In the genomic region with DNA sequence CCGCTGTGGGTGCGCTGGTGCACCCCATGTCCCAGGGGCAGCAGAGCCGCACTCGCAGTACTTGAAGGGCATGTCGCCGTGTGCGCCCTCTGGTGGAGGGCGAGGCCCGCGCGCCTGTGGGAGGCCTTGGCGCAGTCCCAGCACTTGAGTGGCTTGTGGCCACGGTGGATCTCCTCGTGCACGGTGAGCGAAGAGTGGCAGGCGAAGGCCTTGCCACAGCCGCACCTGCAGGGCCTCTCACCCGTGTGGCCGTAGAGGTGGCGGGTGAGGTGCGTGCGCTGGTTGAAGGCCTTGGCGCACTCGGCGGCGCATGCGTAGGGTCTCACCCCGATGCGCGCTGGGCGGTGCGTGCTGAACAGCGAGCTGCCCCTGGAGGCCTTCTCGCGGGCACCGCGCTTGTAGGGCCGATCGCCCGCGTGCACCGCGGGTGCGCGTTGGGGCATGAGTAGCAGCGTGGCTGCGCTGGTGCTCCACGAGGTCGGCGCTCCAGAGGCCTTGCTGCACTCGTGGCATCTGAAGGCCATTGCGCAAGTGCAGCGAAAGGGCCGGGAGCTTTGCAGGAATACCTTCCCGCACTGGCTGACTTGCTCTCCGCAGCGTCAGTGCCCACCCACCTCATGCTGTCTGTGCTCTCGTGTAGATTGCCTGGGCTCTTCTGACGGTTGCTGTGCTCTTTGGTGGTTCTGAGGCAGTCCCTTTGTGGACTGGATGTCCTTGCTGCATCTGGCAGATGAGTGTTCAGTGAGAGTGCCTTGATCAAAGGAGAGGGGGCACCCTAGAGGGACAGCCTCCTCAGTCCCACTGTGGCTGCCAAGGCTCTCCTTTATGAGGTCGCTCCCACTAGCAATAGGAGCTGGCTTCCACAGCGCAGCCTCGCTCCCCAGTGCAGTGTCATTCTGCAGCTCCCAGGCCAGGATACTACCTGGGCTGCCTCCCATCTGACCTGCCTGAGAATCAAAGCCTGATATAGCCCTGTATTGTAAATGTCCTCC, we compare ENCODE assay signal across 8 mouse cellular contexts. TPM values are rescaled to one million over a fixed set of nuclear protein-coding genes. Genes with fewer than 3 reads are reported as not detected.
A peak's percentile ranks its signal among the peaks of the same experiment; 100 is the strongest.
DNase-seq lines count a peak whose midpoint lies in the region; ATAC-seq and TF ChIP-seq lines count a peak whose summit lies in the region.

No protein-coding gene starts in this region.

- ATAC-seq in liver, embryonic 14.5 days (ENCODE audit: insufficient read depth), result peak; percentile 79

- peaks cover 20% of the 10 kb centered on the region for H3K4me1 ChIP-seq in embryonic facial prominence, embryonic 10.5 days
- H3K4me1 ChIP-seq in heart, embryonic 10.5 days, result peaks cover 23% of the 10 kb centered on the region
- H3K4me1 ChIP-seq in liver, embryonic 14.5 days (replicated peaks; ENCODE audit: control insufficient read depth in 2 of 2, insufficient read depth in 2 of 2, low read length in 1 of 2), result no peaks in the 10 kb centered on the region

- 2% methylated on average over 63 of the region's 63 CpGs for WGBS in embryonic facial prominence, embryonic 10.5 days
- 2% methylated on average over 63 of the region's 63 CpGs for WGBS in heart, embryonic 10.5 days
- WGBS in liver, embryonic 14.5 days (ENCODE audit: insufficient replicate concordance), result 3% methylated on average over 63 of the region's 63 CpGs

- peak; percentile 98 for TF ChIP-seq CTCF in liver, embryonic 14.5 days (IDR thresholded peaks at IDR 0.05; ENCODE audit: low read depth)

- 0 out of 2 replicates have a peak overlapping the region, but pooled peaks have one; percentile 9 for H3K9ac ChIP-seq in liver, embryonic 14.5 days (replicated peaks)

- H3K4me2 ChIP-seq in liver, embryonic 14.5 days (ENCODE audit: low read depth), result peak overlapping the region; percentile 65

- peak; percentile 93 for DNase-seq in CD4-positive, CD25-positive, alpha-beta regulatory T cell, adult 2 months (ENCODE audit: low read depth, low spot score)
- peak; percentile 77 for DNase-seq in adrenal gland, postnatal 10 days
- DNase-seq in embryonic facial prominence, embryonic 10.5 days (ENCODE audit: low spot score), result peak; percentile 88
- peak; percentile 83 for DNase-seq in heart, embryonic 10.5 days (ENCODE audit: low spot score)
- DNase-seq in kidney, adult 9 months, result peak; percentile 75
- DNase-seq in liver, embryonic 14.5 days (ENCODE audit: low read depth in 3 of 3, low spot score in 3 of 3), result peak; percentile 38
- peak; percentile 93 for DNase-seq in naive thymus-derived CD4-positive, alpha-beta T cell, adult 2 months (ENCODE audit: low read depth)
- peak; percentile 80 for DNase-seq in testis, postnatal 14 days (ENCODE audit: low spot score)

- H3K27me3 ChIP-seq in embryonic facial prominence, embryonic 10.5 days (replicated peaks; ENCODE audit: low read depth, poor library complexity, severe bottlenecking), result peaks cover 66% of the 10 kb centered on the region
- H3K27me3 ChIP-seq in heart, embryonic 10.5 days (ENCODE audit: insufficient read depth, poor library complexity, severe bottlenecking), result peaks cover 56% of the 10 kb centered on the region
- peaks cover 17% of the 10 kb centered on the region for H3K27me3 ChIP-seq in liver, embryonic 14.5 days (ENCODE audit: control insufficient read depth, insufficient read depth, low read length)

- H3K9me3 ChIP-seq in embryonic facial prominence, embryonic 10.5 days, result no peaks in the 10 kb centered on the region
- H3K9me3 ChIP-seq in heart, embryonic 10.5 days, result no peaks in the 10 kb centered on the region
- H3K9me3 ChIP-seq in liver, embryonic 14.5 days (ENCODE audit: control insufficient read depth, low read length), result no peaks in the 10 kb centered on the region

- H3K36me3 ChIP-seq in embryonic facial prominence, embryonic 10.5 days (replicated peaks), result no peaks in the 10 kb centered on the region
- H3K36me3 ChIP-seq in heart, embryonic 10.5 days, result no peaks in the 10 kb centered on the region
- no peaks in the 10 kb centered on the region for H3K36me3 ChIP-seq in liver, embryonic 14.5 days (replicated peaks; ENCODE audit: control insufficient read depth, insufficient read depth, low read depth)

- peak overlapping the region; percentile 64 for H3K4me3 ChIP-seq in embryonic facial prominence, embryonic 10.5 days
- H3K4me3 ChIP-seq in heart, embryonic 10.5 days, result peak overlapping the region; percentile 65
- H3K4me3 ChIP-seq in liver, embryonic 14.5 days (ENCODE audit: insufficient read depth in 1 of 2, low read depth in 2 of 2, low read length in 2 of 2), result peak overlapping the region; percentile 33 to 34

- TF ChIP-seq EP300 in liver, embryonic 14.5 days (IDR thresholded peaks at IDR 0.05; ENCODE audit: low read depth), result no peak

- H3K27ac ChIP-seq in embryonic facial prominence, embryonic 10.5 days (replicated peaks), result peak overlapping the region; percentile 86
- peak overlapping the region; percentile 84 for H3K27ac ChIP-seq in heart, embryonic 10.5 days
- H3K27ac ChIP-seq in liver, embryonic 14.5 days, result no peak overlapping the region

RNA-seq across cellular contexts. Expression of a gene that starts 17.2 kb away (rescaled TPM):
- not detected for total RNA-seq in adrenal gland, postnatal 10 days (2021)
- not detected in 2 replicates for polyA plus RNA-seq in embryonic facial prominence, embryonic 10.5 days (2016; fragmentation: Nextera tagmentation; extraction: Ambion mirVana)
- polyA plus RNA-seq in heart, embryonic 10.5 days (2016; fragmentation: Nextera tagmentation; extraction: Ambion mirVana), result not detected in 2 replicates
- polyA plus RNA-seq in liver, embryonic 14.5 days (2012; rRNA removed), result not detected in 2 replicates
- polyA plus RNA-seq in liver, embryonic 14.5 days (2014; fragmentation: Nextera tagmentation; extraction: Ambion mirVana), result not detected in 2 replicates

RNA-seq across cellular contexts. Expression of a gene that starts 18.6 kb away (rescaled TPM):
- total RNA-seq in adrenal gland, postnatal 10 days (2021), result 10 to 100 TPM; 15.0 to 16.7 TPM
- 9.3 and 10.5 TPM in 2 replicates for polyA plus RNA-seq in embryonic facial prominence, embryonic 10.5 days (2016; fragmentation: Nextera tagmentation; extraction: Ambion mirVana)
- 7.0 and 12.9 TPM in 2 replicates for polyA plus RNA-seq in heart, embryonic 10.5 days (2016; fragmentation: Nextera tagmentation; extraction: Ambion mirVana)
- 3.4 and 4.3 TPM in 2 replicates for polyA plus RNA-seq in liver, embryonic 14.5 days (2012; rRNA removed)
- 0.51 and 1.0 TPM in 2 replicates for polyA plus RNA-seq in liver, embryonic 14.5 days (2014; fragmentation: Nextera tagmentation; extraction: Ambion mirVana)

RNA-seq across cellular contexts. Expression of a gene that starts 22.5 kb away (rescaled TPM):
- total RNA-seq in adrenal gland, postnatal 10 days (2021), result 1 to 10 TPM; 1.3 to 1.9 TPM
- polyA plus RNA-seq in embryonic facial prominence, embryonic 10.5 days (2016; fragmentation: Nextera tagmentation; extraction: Ambion mirVana), result 2.5 and 4.1 TPM in 2 replicates
- polyA plus RNA-seq in heart, embryonic 10.5 days (2016; fragmentation: Nextera tagmentation; extraction: Ambion mirVana), result 2.0 and 2.3 TPM in 2 replicates
- 1.3 and 1.6 TPM in 2 replicates for polyA plus RNA-seq in liver, embryonic 14.5 days (2012; rRNA removed)
- polyA plus RNA-seq in liver, embryonic 14.5 days (2014; fragmentation: Nextera tagmentation; extraction: Ambion mirVana), result not detected in 2 replicates

RNA-seq across cellular contexts. Expression of a gene that starts 56.3 kb away (rescaled TPM):
- 10 to 100 TPM; 30.6 to 47.9 TPM for total RNA-seq in adrenal gland, postnatal 10 days (2021)
- polyA plus RNA-seq in embryonic facial prominence, embryonic 10.5 days (2016; fragmentation: Nextera tagmentation; extraction: Ambion mirVana), result 64.9 and 72.8 TPM in 2 replicates
- polyA plus RNA-seq in heart, embryonic 10.5 days (2016; fragmentation: Nextera tagmentation; extraction: Ambion mirVana), result 47.2 and 55.4 TPM in 2 replicates
- 13.1 and 14.0 TPM in 2 replicates for polyA plus RNA-seq in liver, embryonic 14.5 days (2012; rRNA removed)
- polyA plus RNA-seq in liver, embryonic 14.5 days (2014; fragmentation: Nextera tagmentation; extraction: Ambion mirVana), result 10.8 and 11.6 TPM in 2 replicates

Comparison
In these comparisons a context has a peak if more than half of its experiments do, and no peak if none do; other contexts are left out.
1. DNase-seq: peak in every context shown above with its lines; median percentile 93 in CD4-positive, CD25-positive, alpha-beta regulatory T cell, adult 2 months; 93 in naive thymus-derived CD4-positive, alpha-beta T cell, adult 2 months; 88 in embryonic facial prominence, embryonic 10.5 days; 83 in heart, embryonic 10.5 days; 80 in testis, postnatal 14 days; 77 in adrenal gland, postnatal 10 days; 75 in kidney, adult 9 months; 38 in liver, embryonic 14.5 days.